Mouse (Mus musculus) small intestine, adult 2 months (tissue): ENCODE data around the gene Prg3.

Source experiments
- CTCF ChIP-seq: fragments of 200-500 bp; IDR thresholded peaks from 2 replicates; pipeline ENCODE4 v1.5.1; 2012; ENCODE audit warnings: low read depth, mild to moderate bottlenecking, control low read depth, inconsistent platforms, low read length, moderate library complexity, mixed read lengths; ENCODE audit not compliant: insufficient replicate concordance, insufficient read length; ENCODE audit errors: extremely low read depth
- POLR2A ChIP-seq: fragments of 200-500 bp; IDR thresholded peaks from 2 replicates; pipeline ENCODE4 v1.6.1; 2012; ENCODE audit warnings: low read depth, mild to moderate bottlenecking, control low read depth, inconsistent platforms, low read length, moderate library complexity

DNA sequence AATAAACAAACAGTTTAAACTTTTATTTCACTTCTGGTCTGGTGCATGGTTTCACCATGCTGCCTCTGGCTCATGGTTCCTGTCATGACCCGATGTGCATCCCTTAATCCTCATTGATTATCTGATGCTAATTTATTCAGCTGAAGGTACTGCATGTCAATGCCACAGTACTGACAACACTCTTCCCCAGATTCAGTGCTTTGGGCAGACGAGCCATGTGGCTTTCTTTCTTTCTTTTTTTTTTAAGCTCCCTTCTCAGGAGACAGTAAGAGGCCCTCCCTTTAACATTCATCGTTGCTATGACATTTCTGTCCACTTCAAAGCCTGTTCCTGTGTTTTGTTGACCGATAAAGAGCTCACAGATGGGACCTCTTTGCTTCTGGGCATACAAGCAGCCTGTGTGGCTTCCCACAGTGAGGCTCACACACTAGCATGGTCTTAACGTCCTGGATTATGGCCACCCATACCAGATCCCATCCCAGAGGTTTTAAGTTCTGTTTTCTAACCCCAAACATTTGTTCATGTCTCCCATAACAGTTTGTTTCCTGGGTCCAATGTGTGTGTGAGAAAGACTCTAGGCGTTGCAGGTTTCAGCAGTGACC is 25.0 kb upstream of the Prg3 start:
- TF ChIP-seq CTCF (no peak), POLR2A (no peak)
